Mouse (Mus musculus): ENCODE results near the gene Fchsd2. TPM values are rescaled to one million over a fixed set of nuclear protein-coding genes. Genes with fewer than 3 reads are reported as not detected.

The Fchsd2 gene
- polyA plus RNA-seq, 1 experiment from 2014 or later, result 21.9 TPM

DNA sequence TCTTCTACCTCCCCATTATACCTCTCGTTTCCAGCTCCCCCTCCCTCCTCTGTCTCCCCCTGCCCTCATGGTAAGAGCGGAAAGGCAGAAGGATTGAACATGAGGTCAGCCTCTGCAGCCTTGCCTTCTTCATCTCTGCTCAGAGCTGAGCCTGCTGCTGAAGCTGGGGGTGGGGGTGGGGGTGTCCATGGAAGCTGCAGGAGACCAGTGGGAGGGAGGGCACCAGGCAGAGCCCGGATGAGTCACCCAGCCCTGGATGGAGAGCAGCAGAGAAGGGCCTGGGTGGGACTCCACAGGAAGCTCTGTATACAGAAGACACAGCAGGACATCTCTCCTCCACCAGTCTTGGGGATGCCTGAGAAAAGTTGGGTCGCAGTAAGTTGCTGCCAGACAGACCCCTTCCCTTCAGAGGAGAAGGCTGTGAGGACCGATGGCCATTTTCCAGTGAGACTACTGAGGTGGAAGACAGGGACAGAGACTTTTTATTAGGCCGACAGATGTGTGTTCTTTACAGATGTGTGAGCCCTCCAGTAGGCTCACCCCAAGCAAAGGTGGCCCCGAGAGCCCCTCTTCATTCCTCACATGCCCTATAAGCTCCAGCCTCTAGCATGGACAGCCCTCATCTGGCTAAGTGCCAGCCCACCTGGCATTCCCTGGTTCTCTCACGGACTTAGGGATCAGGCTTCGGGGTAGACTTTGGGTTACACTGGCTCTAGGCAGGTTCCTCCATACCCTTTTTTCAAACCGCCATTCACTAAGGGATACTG is 237.6 kb downstream of the Fchsd2 start:
- Histone ChIP-seq H3K4me1 (peaks cover 23% of the 10 kb centered on the region), H3K36me3 (no peaks in the 10 kb centered on the region), H3K4me3 (replicated peaks) (no peak overlapping the region), H3K4me2 (replicated peaks) (no peak overlapping the region), H3K27ac (replicated peaks) (no peak overlapping the region), H3K27me3 (no peaks in the 10 kb centered on the region), H3K9ac (no peak overlapping the region), H3K9me3 (replicated peaks) (no peaks in the 10 kb centered on the region)
- ATAC-seq (ENCODE audit: insufficient number of reproducible peaks, low FRiP score, low TSS enrichment, low read depth), result no peak
- WGBS, result 71% methylated on average over 10 of the region's 10 CpGs

DNA sequence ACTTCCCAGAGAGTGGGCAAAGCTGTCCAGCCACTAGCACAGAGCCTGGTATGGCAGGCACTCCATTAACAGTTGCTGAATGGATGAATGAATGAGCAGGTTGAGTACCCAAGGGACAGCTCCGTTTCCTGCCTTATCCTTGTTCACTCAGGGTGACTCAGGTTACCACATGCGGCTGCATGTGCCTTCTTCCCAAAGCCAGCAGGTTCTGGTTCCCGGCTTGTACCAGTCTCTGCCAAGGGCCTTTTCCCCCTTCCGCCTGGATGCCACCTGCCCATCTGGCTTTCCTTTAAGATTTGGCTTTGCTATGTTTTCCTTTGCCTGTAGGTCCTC is 238.1 kb downstream of the Fchsd2 start:
- Histone ChIP-seq H3K9me3 (replicated peaks) (no peaks in the 10 kb centered on the region), H3K27ac (replicated peaks) (no peak overlapping the region), H3K9ac (no peak overlapping the region), H3K4me3 (replicated peaks) (no peak overlapping the region), H3K4me1 (peaks cover 23% of the 10 kb centered on the region), H3K27me3 (no peaks in the 10 kb centered on the region), H3K36me3 (no peaks in the 10 kb centered on the region), H3K4me2 (replicated peaks) (no peak overlapping the region)
- WGBS, result 52% methylated on average over 4 of the region's 4 CpGs
- ATAC-seq (ENCODE audit: insufficient number of reproducible peaks, low FRiP score, low TSS enrichment, low read depth), result no peak

DNA sequence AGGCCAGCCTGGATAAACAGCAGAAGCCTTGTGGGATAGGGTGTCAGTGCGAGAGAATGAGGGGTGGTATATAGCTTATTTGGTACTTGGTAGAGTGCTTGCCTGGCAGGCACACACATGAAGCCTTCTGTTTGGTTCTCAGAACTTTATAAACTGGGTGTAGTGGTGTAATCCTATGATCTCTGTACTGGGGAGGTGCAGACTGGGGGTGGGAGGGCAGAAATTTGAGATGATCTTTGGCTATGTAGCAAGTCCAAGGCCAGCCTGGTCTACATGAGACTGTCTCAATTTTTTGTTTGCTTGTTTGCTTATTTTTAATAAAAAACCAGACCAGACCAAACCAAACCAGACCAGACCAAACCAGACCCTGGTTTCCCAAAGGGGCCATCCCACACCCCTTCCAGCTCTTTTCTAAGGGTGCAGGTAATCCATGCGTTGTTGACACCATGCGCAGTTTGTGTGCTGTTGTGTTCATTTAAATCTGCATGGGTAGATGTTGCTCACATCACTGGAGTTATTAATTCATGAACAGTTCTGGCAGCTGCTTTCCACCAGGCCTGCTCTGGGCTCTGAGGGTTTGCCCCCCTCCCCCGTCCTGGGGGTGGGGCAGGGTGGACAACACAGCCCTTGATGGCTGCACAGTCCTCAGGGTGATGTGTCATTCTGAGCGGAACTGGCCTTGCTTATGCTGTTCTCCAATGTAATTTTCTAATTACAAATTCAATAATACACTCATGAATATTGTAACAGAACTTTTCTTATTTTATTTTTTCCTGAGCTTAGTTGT is 239.6 kb downstream of the Fchsd2 start:
- WGBS, result 74% methylated on average over 5 of the region's 5 CpGs

More for the DNA sequence above, 239.6 kb downstream of the Fchsd2 start:
- Histone ChIP-seq H3K4me1 (peaks cover 23% of the 10 kb centered on the region), H3K4me2 (replicated peaks) (no peak overlapping the region), H3K27me3 (no peaks in the 10 kb centered on the region), H3K36me3 (no peaks in the 10 kb centered on the region), H3K9ac (no peak overlapping the region), H3K27ac (replicated peaks) (no peak overlapping the region), H3K4me3 (replicated peaks) (no peak overlapping the region), H3K9me3 (replicated peaks) (no peaks in the 10 kb centered on the region)
- no peak for ATAC-seq (ENCODE audit: insufficient number of reproducible peaks, low FRiP score, low TSS enrichment, low read depth)

Other genes with a start within 250 kb of the Fchsd2 start
- gene Relt, start 229.4 kb upstream of the Fchsd2 start, polyA plus RNA-seq (2015; fragmentation: Nextera tagmentation; extraction: Ambion mirVana), result 3.5 and 4.2 TPM in 2 replicates
- gene Arhgef17, start 160.8 kb upstream of the Fchsd2 start, polyA plus RNA-seq (2015; fragmentation: Nextera tagmentation; extraction: Ambion mirVana), result 8.7 and 10.5 TPM in 2 replicates
- gene P2ry6, start 118.2 kb upstream of the Fchsd2 start, polyA plus RNA-seq (2015; fragmentation: Nextera tagmentation; extraction: Ambion mirVana), result 7.8 and 8.6 TPM in 2 replicates
- gene P2ry2, start 80.0 kb upstream of the Fchsd2 start, polyA plus RNA-seq (2015; fragmentation: Nextera tagmentation; extraction: Ambion mirVana), result 2.5 and 3.6 TPM in 2 replicates
- 20.4 and 21.5 TPM in 2 replicates for gene Atg16l2, start 209.4 kb downstream of the Fchsd2 start, polyA plus RNA-seq (2015; fragmentation: Nextera tagmentation; extraction: Ambion mirVana)
- gene Stard10, start 224.2 kb downstream of the Fchsd2 start, polyA plus RNA-seq (2015; fragmentation: Nextera tagmentation; extraction: Ambion mirVana), result 33.9 and 34.2 TPM in 2 replicates

Data from embryonic facial prominence, embryonic 15.5 days (tissue).